Mouse (Mus musculus): ENCODE results near the gene Cnksr1.
"Not testable (repeated sequence)": the region's sequence is repeated elsewhere in the genome, so short reads cannot be mapped to it uniquely, and the experiment has no call there.

Cnksr1 gene

DNA sequence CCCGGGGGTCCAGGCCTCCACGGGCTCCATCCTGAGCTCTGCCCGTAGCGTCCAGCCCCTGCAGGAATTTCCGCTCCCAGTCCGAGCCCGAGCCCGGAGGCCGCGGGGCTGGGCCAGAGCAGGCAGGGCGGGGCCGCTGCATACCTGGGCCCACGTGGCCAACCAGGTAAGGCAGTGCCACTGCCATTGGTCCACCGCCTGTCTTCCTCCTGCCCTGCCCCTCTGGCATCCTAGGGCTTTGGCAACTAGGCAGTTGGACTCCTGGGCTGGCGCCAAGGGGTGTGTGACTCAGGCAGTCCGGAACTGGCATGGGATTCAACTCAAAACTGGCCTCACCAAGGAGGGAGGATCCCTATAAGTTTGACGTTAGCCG lies at the start of gene Cnksr1:
Gene Cnksr1 (minus strand): TSS at position 121 of the 373 bp plus-strand sequence.
- peak; percentile 81 for DNase-seq (ENCODE audit: low spot score)

DNA sequence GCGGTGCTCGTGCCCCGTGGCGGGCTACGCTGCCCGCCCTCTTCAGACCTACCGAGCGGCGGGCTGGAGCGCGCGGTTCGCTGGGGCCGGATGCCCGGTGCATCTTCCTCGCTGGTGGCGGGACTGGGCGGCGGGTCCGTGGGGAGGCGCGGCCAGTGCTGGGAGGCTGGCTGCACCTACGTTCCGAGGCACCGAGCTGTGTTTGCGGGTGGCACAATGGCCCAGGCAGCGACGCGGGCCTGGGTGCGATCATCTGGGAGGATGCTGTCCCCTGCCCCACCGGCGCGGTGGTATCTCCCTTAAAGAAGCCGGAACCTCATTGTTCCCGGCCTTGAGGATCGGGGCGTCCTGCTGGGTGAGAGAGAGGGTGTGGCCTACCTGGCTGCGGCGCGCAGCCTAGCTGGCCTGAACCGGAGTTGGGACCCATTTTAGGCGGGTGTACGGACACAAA lies 49.4 kb upstream of the Cnksr1 start, which contains the start of gene Pdik1l:
Gene Pdik1l (minus strand): TSS at position 321 of the 451 bp plus-strand sequence.
- peak; percentile 81 for DNase-seq (ENCODE audit: low spot score)

DNA sequence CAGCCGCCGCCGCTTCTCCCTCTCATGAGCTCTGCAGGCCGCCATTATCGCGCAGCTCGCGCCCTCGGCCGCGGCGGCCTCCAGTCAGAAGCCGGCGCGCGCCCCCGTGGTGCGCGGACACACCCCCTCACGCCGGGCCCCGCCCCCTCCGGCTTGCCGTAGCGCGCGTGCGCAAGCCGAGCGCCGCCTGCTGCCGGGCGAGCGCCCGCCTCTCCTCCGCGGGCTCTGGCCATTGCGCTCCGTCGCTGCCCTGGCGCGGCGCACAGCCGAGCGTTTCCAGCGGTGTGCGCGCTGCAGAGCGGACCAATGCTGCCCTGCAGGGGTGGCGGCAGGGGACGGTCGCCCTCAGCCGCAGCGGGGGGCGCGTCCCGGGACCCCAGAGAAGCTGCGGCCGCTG lies 49.0 kb upstream of the Cnksr1 start:
- DNase-seq (ENCODE audit: low spot score): peak; percentile 99

DNA sequence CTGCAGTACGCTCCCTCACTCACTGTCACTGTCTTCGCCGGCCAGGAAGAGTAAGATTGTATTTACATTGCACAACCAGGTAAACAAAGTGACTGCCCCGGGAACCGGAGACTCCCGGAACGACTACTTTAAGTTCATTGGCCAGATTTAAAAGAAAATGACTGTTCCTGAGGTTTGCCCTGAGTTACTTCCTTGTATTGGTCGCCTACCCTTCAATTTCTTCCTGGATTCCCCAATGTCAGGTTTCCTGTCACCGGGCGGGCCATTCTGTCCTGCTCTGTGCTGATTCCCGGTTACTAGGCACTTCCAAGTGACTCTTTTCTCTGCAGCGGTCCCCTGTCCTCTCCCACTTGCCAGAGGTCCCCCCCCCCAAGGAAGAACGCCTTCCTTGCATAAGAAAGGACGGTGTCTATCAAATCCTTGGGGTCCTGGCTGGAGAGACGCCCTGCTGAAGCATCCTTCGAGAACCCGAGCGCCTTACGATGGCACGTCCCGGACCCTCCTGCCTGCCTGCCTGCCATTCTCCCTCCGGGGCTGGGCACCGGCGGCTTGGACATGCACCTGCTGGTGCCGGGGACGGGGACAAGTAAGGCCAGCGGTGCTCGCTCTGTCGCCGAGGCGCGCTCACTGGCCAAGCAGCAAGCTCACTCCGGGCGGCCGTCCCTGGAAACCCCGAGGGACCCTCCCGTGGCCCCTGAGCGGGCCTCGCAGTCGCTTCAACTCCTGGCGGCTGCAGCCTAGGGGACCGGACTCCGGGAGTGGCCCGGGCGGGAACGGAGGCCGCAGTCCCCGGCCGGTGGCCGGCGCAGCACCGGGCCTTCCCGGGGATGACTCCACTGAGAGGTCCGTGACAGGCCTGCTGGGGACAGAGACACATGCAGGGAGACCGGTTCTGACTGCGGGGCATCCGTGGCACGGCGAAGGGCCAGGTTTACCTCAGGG lies 48.3 kb upstream of the Cnksr1 start:
- peak; percentile 68 for DNase-seq (ENCODE audit: low spot score)

DNA sequence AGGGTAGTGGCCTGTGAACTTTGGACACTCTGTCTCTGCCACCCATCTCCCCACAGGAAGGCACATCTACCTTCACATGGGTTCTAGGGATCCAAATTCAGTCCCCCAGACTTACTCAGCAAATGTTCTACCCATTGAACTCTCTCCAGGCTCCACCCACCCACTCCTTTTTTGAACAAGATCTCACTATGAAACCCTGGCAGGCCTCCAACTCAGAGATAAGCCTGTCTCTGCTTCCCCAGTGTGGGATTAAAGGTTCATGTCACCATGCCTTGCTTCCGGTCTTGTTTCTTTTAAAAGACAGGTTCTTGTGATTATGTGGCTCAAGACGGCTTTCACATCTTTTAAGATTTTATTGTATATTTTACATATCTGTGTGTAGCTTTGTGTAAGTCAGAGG lies 46.7 kb upstream of the Cnksr1 start:
- DNase-seq (ENCODE audit: low spot score): no peak

DNA sequence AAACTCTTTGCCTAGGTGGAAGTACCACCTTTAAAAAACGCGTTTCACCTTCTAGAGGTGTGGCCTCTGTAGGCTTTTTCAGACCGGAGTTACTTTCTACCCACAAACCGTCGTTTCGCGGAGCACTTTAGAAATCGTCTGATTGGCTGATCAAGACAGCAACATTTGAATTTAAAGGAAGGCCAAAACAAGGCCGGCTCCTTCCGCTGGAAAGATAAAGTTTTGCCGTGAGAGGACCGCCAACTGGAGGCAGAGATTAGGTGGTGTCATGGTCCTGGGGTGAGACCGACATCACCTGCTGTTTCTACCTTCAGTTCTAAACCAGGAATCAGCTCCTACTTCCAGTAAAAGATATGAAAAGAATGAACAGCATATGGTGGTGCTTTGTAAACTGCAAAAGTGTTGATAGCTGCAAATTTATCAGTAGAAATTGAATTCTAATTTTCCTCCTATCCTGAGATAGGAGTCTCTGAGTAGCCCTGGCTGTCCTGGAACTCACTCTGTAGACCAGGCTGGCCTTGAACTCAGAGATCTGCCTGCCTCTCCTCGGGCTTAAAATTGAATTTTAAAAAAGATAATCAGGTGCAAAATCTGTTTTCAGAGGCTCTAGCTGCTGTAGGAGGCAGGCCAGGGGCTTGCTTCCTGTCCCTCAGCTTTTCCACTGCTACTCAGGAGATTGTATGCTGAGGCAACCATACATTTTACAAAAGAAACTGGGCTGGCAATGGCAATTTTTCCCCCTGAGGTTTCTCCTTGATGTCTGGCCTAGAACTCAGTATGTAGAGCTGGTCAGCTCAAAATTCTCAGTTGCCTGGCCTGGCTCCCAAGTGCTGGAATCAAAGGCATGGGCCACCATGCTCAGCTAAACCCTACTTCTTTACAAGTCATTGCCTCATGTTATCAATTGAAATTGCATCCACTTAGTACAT lies 35.5 kb upstream of the Cnksr1 start:
- DNase-seq (ENCODE audit: low spot score): no peak

DNA sequence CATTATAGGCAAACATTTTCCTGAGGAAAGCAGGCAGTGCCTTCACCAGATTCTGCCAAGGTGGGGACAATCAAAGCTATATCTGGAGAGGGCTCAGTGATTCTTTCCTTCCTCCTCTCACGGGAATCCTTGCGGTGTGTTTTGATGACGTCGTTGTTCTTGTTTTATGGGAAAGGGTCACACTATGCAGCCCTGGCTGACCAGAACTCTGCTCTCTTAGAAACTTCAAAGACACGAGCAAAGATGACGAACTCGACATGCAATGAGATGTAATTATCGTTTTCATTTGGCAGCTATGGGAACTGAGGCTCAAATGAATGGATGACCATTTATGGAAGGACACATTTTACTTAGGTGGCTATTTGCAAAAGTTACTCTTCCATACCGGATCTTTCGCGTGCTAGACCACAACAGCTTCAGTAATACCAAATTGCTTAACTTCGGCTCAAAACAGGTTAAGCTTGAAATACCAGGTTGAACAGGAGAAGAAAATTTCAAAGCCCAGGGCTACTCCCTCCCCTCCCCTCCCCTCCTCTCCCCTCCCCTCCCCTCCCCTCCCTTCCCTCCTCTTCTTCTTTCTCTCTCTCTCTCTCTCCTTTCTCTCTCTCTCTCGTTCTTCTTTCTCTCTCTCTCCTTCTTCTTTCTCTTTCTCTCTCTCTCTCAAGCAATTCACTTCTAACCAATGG lies 34.7 kb upstream of the Cnksr1 start:
- DNase-seq (ENCODE audit: low spot score): no peak

DNA sequence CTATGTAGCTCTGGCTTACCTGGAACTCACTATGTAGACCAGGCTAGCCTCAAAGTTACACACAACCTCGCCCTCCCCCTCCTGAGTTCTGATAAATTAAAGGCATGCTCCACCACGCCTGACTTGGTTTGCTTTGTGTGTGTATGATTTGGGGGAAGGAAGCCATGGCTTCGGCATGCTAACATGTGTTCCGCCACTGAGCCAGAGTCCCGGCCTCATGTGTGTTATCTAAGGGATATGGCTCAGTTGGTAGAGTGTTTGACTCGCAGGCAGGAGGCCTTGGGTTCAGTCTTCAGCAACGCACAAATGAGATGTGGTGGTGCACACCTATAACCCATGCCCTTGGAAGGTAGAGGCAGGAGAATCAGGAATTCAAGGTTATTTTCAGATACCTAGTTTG lies 33.8 kb upstream of the Cnksr1 start:
- no peak for DNase-seq (ENCODE audit: low spot score)

DNA sequence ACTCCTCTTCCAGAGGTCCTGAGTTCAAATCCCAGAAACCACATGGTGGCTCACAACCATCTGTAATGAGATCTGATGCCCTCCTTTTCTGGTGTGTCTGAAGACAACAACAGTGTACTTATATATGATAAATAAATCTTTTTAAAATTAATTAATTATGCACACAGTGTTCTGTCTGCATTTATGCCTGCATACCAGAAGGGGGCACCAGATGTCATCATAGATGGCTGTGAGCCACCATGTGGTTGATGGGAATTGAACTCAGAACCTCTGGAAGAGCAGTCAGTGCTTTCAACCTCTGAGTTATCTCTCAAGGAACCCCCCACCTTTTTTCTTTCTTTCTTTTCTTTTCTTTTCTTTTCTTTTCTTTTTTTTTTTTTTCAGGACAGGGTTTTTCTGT lies 31.4 kb upstream of the Cnksr1 start:
- DNase-seq (ENCODE audit: low spot score): not testable (repeated sequence)

DNA sequence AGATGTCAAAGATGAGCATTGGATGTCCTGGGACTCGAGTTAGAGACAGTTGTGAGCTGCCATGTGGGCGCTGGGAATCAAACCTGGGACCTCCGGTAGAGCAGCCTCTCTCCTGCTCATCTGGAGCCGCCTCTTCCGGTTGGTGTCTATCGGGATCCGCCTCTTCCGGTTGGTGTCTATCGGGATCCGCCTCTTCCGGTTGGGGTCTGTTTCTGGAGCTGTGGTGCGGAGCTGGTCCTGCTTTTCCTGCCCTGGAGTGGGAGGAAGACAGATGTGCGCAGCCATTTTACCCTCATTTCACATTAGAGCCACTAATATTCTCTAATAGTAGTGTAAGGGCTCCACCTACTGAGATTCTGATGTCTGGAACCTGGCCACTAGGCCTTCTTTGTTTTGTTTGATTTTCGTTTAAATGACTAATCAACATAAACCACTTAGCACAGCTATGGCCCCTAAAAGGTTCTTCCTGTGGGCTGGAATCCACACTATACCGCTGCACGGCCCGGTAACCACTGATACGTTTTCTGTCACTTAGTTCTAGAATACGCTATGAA lies 30.0 kb upstream of the Cnksr1 start:
- DNase-seq (ENCODE audit: low spot score): no peak

DNA sequence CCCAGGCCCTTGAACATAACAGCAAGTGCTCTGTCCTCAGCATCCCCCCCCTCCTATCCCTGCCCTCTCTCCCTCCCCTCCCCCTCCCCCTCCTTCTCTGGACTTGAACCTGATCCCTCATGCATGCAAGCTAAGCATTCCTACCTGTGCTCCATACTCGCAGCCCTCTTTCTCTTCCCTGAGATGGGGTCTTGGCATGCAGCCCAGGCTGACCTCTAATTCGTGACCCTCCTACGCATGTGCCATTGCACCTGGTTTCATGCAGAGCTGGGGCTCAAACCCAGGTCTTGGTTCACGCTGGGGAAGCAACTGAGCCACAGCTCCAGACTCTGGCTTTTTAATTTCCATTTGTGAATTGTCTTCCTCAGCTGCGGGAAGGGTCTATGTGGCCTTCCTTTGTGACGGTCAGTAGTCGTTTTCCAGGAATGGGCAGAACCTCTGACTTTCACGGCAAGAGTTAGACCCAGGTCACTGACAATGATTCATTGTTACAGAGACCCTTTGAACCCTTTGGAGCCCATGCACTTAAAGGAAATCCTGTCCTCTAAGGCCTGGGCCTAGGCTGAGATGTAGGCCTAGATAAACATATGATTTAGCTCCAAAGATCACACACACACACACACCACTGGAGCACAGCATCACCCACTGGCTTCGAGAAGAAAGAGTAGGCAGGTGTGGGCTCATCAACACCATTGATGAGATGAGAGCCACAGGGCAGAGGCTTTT lies 27.8 kb upstream of the Cnksr1 start:
- peak; percentile 55 for DNase-seq (ENCODE audit: low spot score)

DNA sequence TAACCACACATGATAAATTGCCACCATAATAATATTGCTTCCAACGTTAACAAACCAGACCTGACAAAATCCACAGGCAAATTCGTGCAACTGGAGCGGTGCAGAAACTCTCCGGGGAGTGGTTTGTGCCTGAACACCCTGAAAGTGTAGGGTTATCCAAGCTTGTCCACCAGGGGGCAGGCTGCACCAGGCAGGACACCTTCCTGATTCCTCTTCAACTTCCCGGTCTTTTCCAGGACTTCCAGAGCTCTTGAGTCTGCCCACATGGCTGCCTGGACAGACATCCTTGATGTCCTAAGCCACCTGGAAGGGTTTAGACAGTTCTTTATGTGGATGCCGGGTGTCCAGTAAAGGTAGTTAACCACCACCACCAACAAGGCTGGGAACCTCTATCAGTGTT lies 25.0 kb upstream of the Cnksr1 start:
- DNase-seq (ENCODE audit: low spot score): peak; percentile 90

DNA sequence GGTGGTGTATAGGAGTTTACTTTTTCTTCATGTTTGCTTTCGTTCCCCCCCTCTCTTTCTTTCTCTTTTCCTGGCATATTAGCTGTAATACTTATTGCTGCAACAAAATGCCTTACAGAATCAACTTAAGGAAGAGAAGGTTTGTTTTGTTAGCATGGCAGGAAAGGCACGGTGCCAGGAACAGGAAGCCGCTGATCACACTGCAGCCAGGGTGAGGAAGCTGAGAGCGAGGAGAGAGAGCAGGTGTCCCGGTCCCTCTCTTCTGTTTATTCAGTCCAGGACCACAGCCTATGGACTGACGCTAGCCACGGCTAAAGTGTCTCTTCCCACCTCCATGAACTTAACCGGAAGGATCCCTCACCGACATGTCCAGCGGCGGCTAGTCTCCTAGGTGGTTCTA lies 20.2 kb upstream of the Cnksr1 start:
- no peak for DNase-seq (ENCODE audit: low spot score)

DNA sequence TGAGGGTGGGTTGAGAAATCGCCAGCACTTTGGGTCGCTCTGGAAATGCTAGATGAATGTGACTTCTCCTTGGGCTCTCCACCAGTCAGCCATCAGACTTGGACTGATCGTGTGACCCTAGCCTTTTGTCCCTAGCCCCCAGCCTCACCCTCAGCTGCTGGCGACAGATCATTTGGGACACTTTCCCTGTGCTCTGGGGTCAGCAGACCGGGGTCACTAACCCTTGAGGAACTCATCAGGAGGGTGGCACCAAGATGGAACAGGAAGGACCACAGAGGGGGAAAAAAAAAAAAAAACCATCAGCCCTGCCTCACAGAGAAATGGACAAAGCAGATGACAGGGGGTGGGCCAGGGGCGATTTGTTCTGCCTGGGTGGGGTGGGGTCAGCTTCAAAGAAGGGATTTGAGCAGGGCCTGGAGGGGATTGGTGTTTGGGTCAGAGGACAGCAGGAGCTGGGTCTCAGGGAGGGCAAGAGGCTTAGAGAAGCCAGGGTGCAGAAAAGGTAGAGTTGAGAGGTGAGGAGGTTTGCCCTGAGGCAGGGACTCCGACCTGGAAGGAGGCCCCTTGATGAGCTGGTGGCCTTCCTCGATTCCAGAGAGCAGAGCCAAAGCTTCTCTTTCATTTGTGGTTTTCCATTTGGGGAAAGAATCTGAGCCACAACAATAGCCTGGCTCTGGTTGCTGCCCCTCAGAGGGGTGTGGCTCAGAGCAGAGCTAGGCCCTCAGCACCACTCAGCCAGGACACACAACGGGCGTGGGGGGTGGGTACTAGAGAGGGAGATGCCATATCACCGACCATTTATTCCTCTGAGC lies 19.2 kb upstream of the Cnksr1 start:
- no peak for DNase-seq (ENCODE audit: low spot score)

DNA sequence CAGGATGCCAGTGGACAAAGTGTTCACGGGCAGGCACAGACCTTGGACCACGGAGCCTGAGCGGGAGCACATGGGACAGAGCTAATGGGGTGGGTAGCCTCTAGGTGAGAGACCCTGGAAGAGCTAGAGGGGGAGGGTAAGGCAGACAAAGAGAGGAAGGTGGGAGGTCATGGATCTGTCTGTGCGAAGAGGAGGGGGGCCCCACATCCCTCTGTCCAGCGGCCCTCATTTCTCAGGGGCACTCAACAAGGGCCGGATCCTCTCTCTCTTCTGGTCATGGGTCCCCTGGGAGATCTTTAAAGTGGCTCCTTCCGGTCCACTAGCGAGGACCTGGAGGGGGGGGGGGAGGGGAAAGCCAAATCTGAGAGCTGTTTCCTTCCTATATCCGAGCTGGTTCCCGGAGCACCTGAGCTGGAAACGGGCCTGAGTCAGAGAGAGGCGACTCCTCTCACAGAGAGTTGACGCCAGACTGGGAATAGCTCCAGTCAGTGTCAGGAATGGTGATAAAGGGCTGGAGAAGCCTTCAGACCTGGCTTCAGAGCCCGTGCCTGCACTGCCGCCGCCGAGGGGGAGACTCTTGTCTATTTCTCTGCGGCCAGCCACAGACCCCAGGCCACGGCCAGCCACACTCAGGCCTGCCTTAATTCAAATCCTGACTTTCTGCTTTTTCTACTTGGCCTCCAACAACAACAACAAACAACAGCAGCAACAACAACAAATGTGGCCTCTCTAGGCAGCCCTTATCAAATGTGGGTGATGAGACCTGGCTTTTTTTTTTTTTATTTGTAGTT lies 18.4 kb upstream of the Cnksr1 start:
- no peak for DNase-seq (ENCODE audit: low spot score)

DNA sequence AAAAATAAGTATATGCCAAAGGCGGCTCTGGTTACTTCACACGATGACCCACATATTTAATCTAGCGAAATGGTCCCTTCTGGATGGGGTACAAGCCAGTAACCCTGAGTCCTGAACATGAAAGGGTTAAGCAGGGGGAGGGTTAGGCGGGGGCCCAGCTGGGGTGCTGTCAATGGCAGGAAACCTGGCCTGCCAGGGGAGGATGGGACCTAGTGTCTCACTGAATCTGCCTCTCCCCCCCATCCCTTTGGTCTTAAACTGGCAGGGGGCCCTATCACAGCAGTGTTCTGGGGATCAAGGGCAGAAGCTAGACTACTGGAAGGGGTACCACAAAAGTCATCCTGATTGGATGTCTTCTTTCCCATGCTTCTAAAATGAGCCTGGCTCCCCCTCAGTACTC lies 17.7 kb upstream of the Cnksr1 start:
- no peak for DNase-seq (ENCODE audit: low spot score)

DNA sequence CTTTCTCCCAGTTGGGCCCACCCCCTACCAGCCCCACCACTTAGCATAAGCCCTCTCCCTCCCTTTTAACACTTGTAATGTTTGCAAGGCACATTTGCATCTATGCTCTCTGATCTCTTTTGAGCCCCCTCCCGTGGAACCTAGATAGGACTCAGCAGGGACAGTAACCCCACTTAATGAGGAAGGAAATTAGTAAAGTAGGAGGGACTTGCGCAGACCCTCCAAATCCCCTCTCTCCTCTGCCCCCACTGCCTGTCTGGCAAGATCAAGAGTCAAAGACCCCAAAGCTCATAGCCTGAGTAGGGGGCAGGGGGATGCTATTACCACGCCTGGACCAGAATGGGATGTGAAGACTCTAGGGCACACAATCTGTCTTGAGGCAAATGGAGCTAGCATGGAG lies 16.6 kb upstream of the Cnksr1 start:
- no peak for DNase-seq (ENCODE audit: low spot score)

DNA sequence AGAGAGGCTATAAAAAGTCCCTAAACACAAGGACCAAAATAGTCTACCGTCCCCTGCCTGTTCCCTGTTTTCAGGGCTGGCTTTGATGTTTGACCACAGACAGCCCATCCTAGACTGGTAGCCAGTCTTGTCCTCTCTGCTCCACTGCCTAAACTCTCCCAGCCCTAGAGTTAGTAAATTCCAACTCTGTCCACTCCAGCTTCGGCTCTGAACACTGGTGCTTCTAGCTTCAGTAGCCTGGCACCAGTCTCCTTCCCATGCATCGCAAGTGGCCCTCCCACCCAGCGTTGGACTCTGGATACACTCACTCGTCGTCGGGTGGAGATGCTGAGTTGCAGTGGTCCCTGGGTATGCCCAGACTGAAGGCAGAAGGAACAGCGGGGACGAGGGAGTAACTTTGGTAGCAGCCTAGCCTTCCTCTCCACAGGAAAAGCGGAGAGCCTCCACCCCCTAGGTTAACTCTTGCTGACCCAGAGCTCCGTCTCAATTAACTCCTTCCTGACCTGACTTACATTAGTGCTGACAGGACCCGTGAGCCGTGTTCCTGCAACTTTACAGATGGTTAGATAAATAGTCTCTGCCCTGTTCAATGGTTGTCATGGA lies 15.6 kb upstream of the Cnksr1 start, which contains the start of gene Grrp1:
Gene Grrp1 (minus strand): TSS at position 385 of the 603 bp plus-strand sequence.
- no peak for DNase-seq (ENCODE audit: low spot score)
